Mouse (Mus musculus): Measurements from ENCODE around the gene Dhrs3. TPM values are rescaled to one million over a fixed set of nuclear protein-coding genes. Genes with fewer than 3 reads are reported as not detected.

The Dhrs3 gene
- 100 to 1,000 TPM; 139 to 162 TPM for total RNA-seq (2021)

GRCm38 (mm10) chr4:144892133-144892936, at the start of gene Dhrs3:
Gene Dhrs3, plus strand, starts transcription at chr4:144892827.
- peak; percentile 86 to 89 for DNase-seq
- intact Hi-C loops (cut with DNase I): loop anchor here (2.0 to 5.0 kb wide), 3 partner anchors 38 to 390 kb away; no protein-coding TSS in a partner anchor

- DNase-seq: no peak
- intact Hi-C loops (cut with DNase I): no loop called here
Observed at GRCm38 (mm10) chr4:144861756-144862505, 30.7 kb upstream of the Dhrs3 start.

GRCm38 (mm10) chr4:144867926-144868325, 24.7 kb upstream of the Dhrs3 start:
- no peak for DNase-seq
- intact Hi-C loops (cut with DNase I): no loop called here

GRCm38 (mm10) chr4:144868584-144868983, 24.0 kb upstream of the Dhrs3 start:
- no peak for DNase-seq
- intact Hi-C loops (cut with DNase I): no loop called here

GRCm38 (mm10) chr4:144872905-144873304, 19.7 kb upstream of the Dhrs3 start:
- DNase-seq: no peak
- intact Hi-C loops (cut with DNase I): loop anchor here (2.0 kb wide), 1 partner anchor 106 kb away; no protein-coding TSS in a partner anchor

- intact Hi-C loops (cut with DNase I): no loop called here
- DNase-seq: no peak
Observed at GRCm38 (mm10) chr4:144875576-144876093, 17.0 kb upstream of the Dhrs3 start.

GRCm38 (mm10) chr4:144879549-144879948, 13.1 kb upstream of the Dhrs3 start:
- intact Hi-C loops (cut with DNase I): no loop called here

GRCm38 (mm10) chr4:144881376-144881775, 11.3 kb upstream of the Dhrs3 start:
- intact Hi-C loops (cut with DNase I): no loop called here
- DNase-seq: no peak

More at GRCm38 (mm10) chr4:144879549-144879948, 13.1 kb upstream of the Dhrs3 start:
- no peak for DNase-seq

GRCm38 (mm10) chr4:144882881-144883331, 9.7 kb upstream of the Dhrs3 start:
- no peak for DNase-seq
- intact Hi-C loops (cut with DNase I): no loop called here

- no peak for DNase-seq
- intact Hi-C loops (cut with DNase I): no loop called here
Observed at GRCm38 (mm10) chr4:144886460-144886859, 6.2 kb upstream of the Dhrs3 start.

- intact Hi-C loops (cut with DNase I): no loop called here
- DNase-seq: no peak
Observed at GRCm38 (mm10) chr4:144888750-144889149, 3.9 kb upstream of the Dhrs3 start.

- DNase-seq: no peak
- intact Hi-C loops (cut with DNase I): loop anchor here (2.0 to 5.0 kb wide), 5 partner anchors 151 to 393 kb away; partner anchors contain the start of gene Vps13d
Observed at GRCm38 (mm10) chr4:144889505-144890301, 2.9 kb upstream of the Dhrs3 start.

- peak; percentile 69 to 79 for DNase-seq
- intact Hi-C loops (cut with DNase I): loop anchor here (2.0 to 5.0 kb wide), 5 partner anchors 150 to 392 kb away; partner anchors contain the start of gene Vps13d
Observed at GRCm38 (mm10) chr4:144890690-144891120, 1.9 kb upstream of the Dhrs3 start.

GRCm38 (mm10) chr4:144891121-144891711, 1.4 kb upstream of the Dhrs3 start:
- peak in 1 of 2 experiments; percentile 67 for DNase-seq
- intact Hi-C loops (cut with DNase I): loop anchor here (2.0 to 5.0 kb wide), 5 partner anchors 150 to 391 kb away; partner anchors contain the start of gene Vps13d

- no peak for DNase-seq
Observed at GRCm38 (mm10) chr4:144891743-144892132, 889 bp upstream of the Dhrs3 start.

GRCm38 (mm10) chr4:144892937-144893272, 278 bp downstream of the Dhrs3 start:
- intact Hi-C loops (cut with DNase I): loop anchor here (2.0 to 5.0 kb wide), 3 partner anchors 38 to 389 kb away; no protein-coding TSS in a partner anchor
- DNase-seq: no peak

More at GRCm38 (mm10) chr4:144891743-144892132, 889 bp upstream of the Dhrs3 start:
- intact Hi-C loops (cut with DNase I): loop anchor here (2.0 to 5.0 kb wide), 6 partner anchors 39 to 391 kb away; partner anchors contain the start of gene Vps13d

- intact Hi-C loops (cut with DNase I): loop anchor here (2.0 to 5.0 kb wide), 4 partner anchors 15 to 388 kb away; no protein-coding TSS in a partner anchor
- peak; percentile 63 to 76 for DNase-seq
Observed at GRCm38 (mm10) chr4:144893561-144894486, 1.2 kb downstream of the Dhrs3 start.

Measured in heart, postnatal 36 days (tissue).